28 mouse cellular contexts compared by ENCODE assay signal in genomic region chr17:88788392-88788791, GRCm38 (mm10). TPM values are rescaled to one million over a fixed set of nuclear protein-coding genes. Genes with fewer than 3 reads are reported as not detected.
DNase-seq lines count a peak whose midpoint lies in the region; ATAC-seq lines count a peak whose summit lies in the region.
"Had no signal": no experiment of that assay in that cellular context is flagged by ENCODE, and none has a peak within 500 bp of the region (broad histone marks: within the 10 kb centered on the region; RNA-seq: fewer than 3 reads in every experiment).

No protein-coding gene starts in this region.

- 60% methylated on average over 2 of the region's 2 CpGs for WGBS in forebrain, embryonic 15.5 days
- WGBS in forebrain, embryonic 12.5 days = 91% methylated on average over 2 of the region's 2 CpGs
- 75% methylated on average over 2 of the region's 2 CpGs for WGBS in midbrain, embryonic 16.5 days
- 88% methylated on average over 2 of the region's 2 CpGs for WGBS in midbrain, embryonic 13.5 days
- 78% methylated on average over 2 of the region's 2 CpGs for WGBS in hindbrain, embryonic 16.5 days

- no peaks in the 10 kb centered on the region for H3K27me3 ChIP-seq in forebrain, embryonic 15.5 days
- H3K27me3 ChIP-seq in forebrain, embryonic 12.5 days = peaks cover 26% of the 10 kb centered on the region
- 0 out of 2 replicates have a peak, but pooled peaks cover 3% of the 10 kb centered on the region for H3K27me3 ChIP-seq in midbrain, embryonic 16.5 days (ENCODE audit: control insufficient read depth, insufficient read depth, low read depth, low read length)
- H3K27me3 ChIP-seq in midbrain, embryonic 13.5 days = peaks cover 22% of the 10 kb centered on the region
- H3K27me3 ChIP-seq in hindbrain, embryonic 16.5 days (replicated peaks; ENCODE audit: control insufficient read depth, insufficient read depth, low read length) = no peaks in the 10 kb centered on the region

- 0 out of 2 replicates have a peak, but pooled peaks cover 5% of the 10 kb centered on the region for H3K4me1 ChIP-seq in forebrain, embryonic 15.5 days
- peaks cover 8% of the 10 kb centered on the region for H3K4me1 ChIP-seq in forebrain, embryonic 12.5 days
- H3K4me1 ChIP-seq in midbrain, embryonic 16.5 days (ENCODE audit: control insufficient read depth, insufficient read depth, low read length) = peaks cover 13% of the 10 kb centered on the region
- H3K4me1 ChIP-seq in midbrain, embryonic 13.5 days (replicated peaks) = peaks cover 14% of the 10 kb centered on the region
- peaks cover 3% of the 10 kb centered on the region; the same call in 1 of the 2 replicates for H3K4me1 ChIP-seq in hindbrain, embryonic 16.5 days (ENCODE audit: control insufficient read depth, insufficient read depth, low read depth, low read length)

- DNase-seq in brain, embryonic 18.5 days (ENCODE audit: low read depth, low spot score) = peak; percentile 28
- no peak for DNase-seq in gastrocnemius, adult 8-10 months (ENCODE audit: low spot score in 2 of 2)
- DNase-seq: adrenal gland, adult 2 months; adrenal gland, postnatal 14 days; cerebellum, adult 11 months; cerebellum, adult 2 months; cerebellum, adult 9-11 months; cerebellum, postnatal 25 days; gastrocnemius, postnatal 14 days; heart, adult 18-20 months; heart, postnatal 10 days; heart, postnatal 4 days; kidney, adult 2 months had no signal

- no peaks in the 10 kb centered on the region for H3K36me3 ChIP-seq in forebrain, embryonic 15.5 days
- no peaks in the 10 kb centered on the region for H3K36me3 ChIP-seq in forebrain, embryonic 12.5 days (replicated peaks)
- H3K36me3 ChIP-seq in midbrain, embryonic 16.5 days (ENCODE audit: control insufficient read depth, insufficient read depth, low read length) = no peaks in the 10 kb centered on the region
- H3K36me3 ChIP-seq in midbrain, embryonic 13.5 days = no peaks in the 10 kb centered on the region
- H3K36me3 ChIP-seq in hindbrain, embryonic 16.5 days (ENCODE audit: control insufficient read depth, insufficient read depth, low read length) = no peaks in the 10 kb centered on the region
- H3K36me3 ChIP-seq: embryonic facial prominence, embryonic 12.5 days; embryonic facial prominence, embryonic 15.5 days; heart, embryonic 12.5 days; heart, embryonic 15.5 days had no signal

- H3K27ac ChIP-seq in forebrain, embryonic 15.5 days (replicated peaks) = peak overlapping the region; percentile 50; the same call in 1 of the 2 replicates
- H3K27ac ChIP-seq in forebrain, embryonic 12.5 days = no peak overlapping the region
- H3K27ac ChIP-seq in midbrain, embryonic 16.5 days (ENCODE audit: low read length) = peak overlapping the region; percentile 56
- no peak overlapping the region for H3K27ac ChIP-seq in midbrain, embryonic 13.5 days
- H3K27ac ChIP-seq in hindbrain, embryonic 16.5 days (ENCODE audit: low read depth, low read length) = no peak overlapping the region
- H3K27ac ChIP-seq: embryonic facial prominence, embryonic 12.5 days; embryonic facial prominence, embryonic 15.5 days; heart, embryonic 15.5 days; hindbrain, embryonic 14.5 days had no signal

- no peaks in the 10 kb centered on the region for H3K9me3 ChIP-seq in forebrain, embryonic 15.5 days
- no peaks in the 10 kb centered on the region for H3K9me3 ChIP-seq in forebrain, embryonic 12.5 days
- H3K9me3 ChIP-seq in midbrain, embryonic 16.5 days (replicated peaks; ENCODE audit: control insufficient read depth, low read length, poor library complexity, severe bottlenecking) = no peaks in the 10 kb centered on the region
- H3K9me3 ChIP-seq in midbrain, embryonic 13.5 days = no peaks in the 10 kb centered on the region
- no peaks in the 10 kb centered on the region for H3K9me3 ChIP-seq in hindbrain, embryonic 16.5 days (ENCODE audit: control insufficient read depth, low read length)
- H3K9me3 ChIP-seq: embryonic facial prominence, embryonic 12.5 days; embryonic facial prominence, embryonic 15.5 days; heart, embryonic 12.5 days; heart, embryonic 15.5 days had no signal

- no peak overlapping the region for H3K4me2 ChIP-seq in forebrain, embryonic 15.5 days (replicated peaks)
- H3K4me2 ChIP-seq in forebrain, embryonic 12.5 days = no peak overlapping the region
- no peak overlapping the region for H3K4me2 ChIP-seq in midbrain, embryonic 16.5 days (ENCODE audit: low read length)
- H3K4me2 ChIP-seq in midbrain, embryonic 13.5 days (replicated peaks) = no peak overlapping the region
- H3K4me2 ChIP-seq in hindbrain, embryonic 16.5 days (ENCODE audit: low read length) = no peak overlapping the region
- H3K4me2 ChIP-seq: embryonic facial prominence, embryonic 12.5 days; embryonic facial prominence, embryonic 15.5 days; heart, embryonic 12.5 days; heart, embryonic 15.5 days; hindbrain, embryonic 14.5 days had no signal

- peak; percentile 34; the same call in 1 of the 2 replicates for ATAC-seq in forebrain, embryonic 15.5 days (replicated peaks)
- no peak for ATAC-seq in forebrain, embryonic 12.5 days (ENCODE audit: low FRiP score)
- ATAC-seq in midbrain, embryonic 16.5 days = peak; percentile 11; the same call in 1 of the 2 replicates
- ATAC-seq in midbrain, embryonic 13.5 days = no peak
- no peak for ATAC-seq in hindbrain, embryonic 16.5 days
- ATAC-seq: CD4-positive, CD25-positive, alpha-beta regulatory T cell, adult 4 months; intestine, postnatal 0 days had no signal

- no peak overlapping the region for H3K9ac ChIP-seq in forebrain, embryonic 15.5 days (replicated peaks)
- no peak overlapping the region for H3K9ac ChIP-seq in forebrain, embryonic 12.5 days
- no peak overlapping the region for H3K9ac ChIP-seq in midbrain, embryonic 16.5 days (ENCODE audit: low read depth, low read length)
- no peak overlapping the region for H3K9ac ChIP-seq in midbrain, embryonic 13.5 days (replicated peaks)
- H3K9ac ChIP-seq in hindbrain, embryonic 16.5 days (ENCODE audit: low read depth, low read length) = no peak overlapping the region
- H3K9ac ChIP-seq: embryonic facial prominence, embryonic 12.5 days; embryonic facial prominence, embryonic 15.5 days; heart, embryonic 12.5 days; heart, embryonic 15.5 days; hindbrain, embryonic 14.5 days had no signal

- no peak overlapping the region for H3K4me3 ChIP-seq in forebrain, embryonic 15.5 days
- H3K4me3 ChIP-seq in forebrain, embryonic 12.5 days (replicated peaks) = no peak overlapping the region
- no peak overlapping the region for H3K4me3 ChIP-seq in midbrain, embryonic 16.5 days (ENCODE audit: low read depth, low read length)
- no peak overlapping the region for H3K4me3 ChIP-seq in midbrain, embryonic 13.5 days (replicated peaks)
- H3K4me3 ChIP-seq in hindbrain, embryonic 16.5 days (ENCODE audit: low read length) = no peak overlapping the region
- H3K4me3 ChIP-seq: embryonic facial prominence, embryonic 12.5 days; embryonic facial prominence, embryonic 15.5 days; heart, embryonic 12.5 days; heart, embryonic 15.5 days had no signal

RNA-seq across cellular contexts. Expression of gene Lhcgr, which starts 3.4 kb away (rescaled TPM):
- 0.95 and 1.5 TPM in 2 replicates for polyA plus RNA-seq in forebrain, embryonic 15.5 days (2015; fragmentation: Nextera tagmentation; extraction: Ambion mirVana)
- 0.06 and 0.69 TPM in 2 replicates for polyA plus RNA-seq in forebrain, embryonic 12.5 days (2016; fragmentation: Nextera tagmentation; extraction: Ambion mirVana)
- polyA plus RNA-seq in midbrain, embryonic 16.5 days (2015; fragmentation: Nextera tagmentation; extraction: Ambion mirVana) = 0.52 and 1.7 TPM in 2 replicates
- 0.39 and 0.42 TPM in 2 replicates for polyA plus RNA-seq in midbrain, embryonic 13.5 days (2015; fragmentation: Nextera tagmentation; extraction: Ambion mirVana)
- total RNA-seq in gastrocnemius, adult 8-10 months (2022) = not detected
- 2.5 and 4.0 TPM in 2 replicates for polyA plus RNA-seq in hindbrain, embryonic 16.5 days (2015; fragmentation: Nextera tagmentation; extraction: Ambion mirVana)
- total RNA-seq: adrenal gland, postnatal 14 days; gastrocnemius, adult 18-20 months; gastrocnemius, postnatal 14 days; heart, postnatal 4 days; MEL had no signal
- polyA plus RNA-seq: C2C12; CD4-positive, CD25-positive, alpha-beta regulatory T cell, adult 4 months; embryonic facial prominence, embryonic 15.5 days; heart, embryonic 15.5 days; intestine, postnatal 0 days had no signal

Comparison
In these comparisons a context has a peak if more than half of its experiments do, and no peak if none do; other contexts are left out.
1. ATAC-seq: peak in forebrain, embryonic 15.5 days (single experiment) and midbrain, embryonic 16.5 days (single experiment); none in forebrain, embryonic 12.5 days (single experiment), midbrain, embryonic 13.5 days (single experiment) and hindbrain, embryonic 16.5 days (single experiment).
2. H3K27ac ChIP-seq: peak in forebrain, embryonic 15.5 days (single experiment) and midbrain, embryonic 16.5 days (single experiment); none in forebrain, embryonic 12.5 days (single experiment), midbrain, embryonic 13.5 days (single experiment) and hindbrain, embryonic 16.5 days (single experiment).